Mouse (Mus musculus) midbrain, embryonic 11.5 days (tissue): ENCODE data around the gene Nme4. TPM values are rescaled to one million over a fixed set of nuclear protein-coding genes. Genes with fewer than 3 reads are reported as not detected.

ENCODE experiments used
- polyA plus RNA-seq: library from polyadenylated mRNA; unstranded; fragments of >200 nt; fragmentation: Nextera tagmentation; extraction: Ambion mirVana; gene quantifications from 2 replicates; pipeline ENCODE4 v1.2.1, GENCODE M21; 2014

The Nme4 gene
- polyA plus RNA-seq, 1 experiment from 2014 or later, result 57.7 TPM

Other genes starting within 250 kb of the Nme4 start
- 15.7 and 17.8 TPM in 2 replicates for gene Wdr90, start 234.1 kb downstream of the Nme4 start, polyA plus RNA-seq
- gene Mcrip2, start 226.8 kb downstream of the Nme4 start, polyA plus RNA-seq, result 6.1 and 7.0 TPM in 2 replicates
- 57.1 and 60.1 TPM in 2 replicates for gene Mettl26, start 220.5 kb downstream of the Nme4 start, polyA plus RNA-seq
- 0.91 and 1.1 TPM in 2 replicates for gene Wfikkn1, start 214.7 kb downstream of the Nme4 start, polyA plus RNA-seq
- gene Rab40c, start 175.9 kb downstream of the Nme4 start, polyA plus RNA-seq, result 15.0 and 15.9 TPM in 2 replicates
- gene Pigq, start 150.7 kb downstream of the Nme4 start, polyA plus RNA-seq, result 47.2 and 50.9 TPM in 2 replicates
- gene Nhlrc4, start 150.6 kb downstream of the Nme4 start, polyA plus RNA-seq, result 0.37 TPM in 1 of 2 replicates, not detected in the other
- gene A930017K11Rik, start 143.0 kb downstream of the Nme4 start, polyA plus RNA-seq, result not detected in 2 replicates
- 19.0 and 21.5 TPM in 2 replicates for gene Capn15, start 109.8 kb downstream of the Nme4 start, polyA plus RNA-seq
- 18.1 and 18.2 TPM in 2 replicates for gene Rab11fip3, start 26.0 kb downstream of the Nme4 start, polyA plus RNA-seq
- gene Decr2, start 5.3 kb downstream of the Nme4 start, polyA plus RNA-seq, result 17.0 and 18.1 TPM in 2 replicates
- gene Tmem8, start 17.7 kb upstream of the Nme4 start, polyA plus RNA-seq, result 1.1 and 1.3 TPM in 2 replicates
- gene Mrpl28, start 27.9 kb upstream of the Nme4 start, polyA plus RNA-seq, result 256 and 275 TPM in 2 replicates
- gene Axin1, start 43.1 kb upstream of the Nme4 start, polyA plus RNA-seq, result 11.4 and 12.7 TPM in 2 replicates
- gene Pdia2, start 103.5 kb upstream of the Nme4 start, polyA plus RNA-seq, result 0.18 and 0.30 TPM in 2 replicates
- 0.18 and 0.40 TPM in 2 replicates for gene Rgs11, start 107.3 kb upstream of the Nme4 start, polyA plus RNA-seq
- gene Arhgdig, start 112.2 kb upstream of the Nme4 start, polyA plus RNA-seq, result 5.8 and 6.4 TPM in 2 replicates
- 16.9 and 19.6 TPM in 2 replicates for gene Fam234a, start 148.6 kb upstream of the Nme4 start, polyA plus RNA-seq
- 127 and 137 TPM in 2 replicates for gene Luc7l, start 157.3 kb upstream of the Nme4 start, polyA plus RNA-seq